Mouse (Mus musculus): ENCODE data around the gene Usp40. TPM values are rescaled to one million over a fixed set of nuclear protein-coding genes. Genes with fewer than 3 reads are reported as not detected.
A peak's percentile ranks its signal among the peaks of the same experiment; 100 is the strongest.
"Not testable (repeated sequence)": the region's sequence is repeated elsewhere in the genome, so short reads cannot be mapped to it uniquely, and the experiment has no call there.

The Usp40 gene
- 17.9 and 19.4 TPM in 2 replicates for polyA plus RNA-seq (2012; rRNA removed)

DNA sequence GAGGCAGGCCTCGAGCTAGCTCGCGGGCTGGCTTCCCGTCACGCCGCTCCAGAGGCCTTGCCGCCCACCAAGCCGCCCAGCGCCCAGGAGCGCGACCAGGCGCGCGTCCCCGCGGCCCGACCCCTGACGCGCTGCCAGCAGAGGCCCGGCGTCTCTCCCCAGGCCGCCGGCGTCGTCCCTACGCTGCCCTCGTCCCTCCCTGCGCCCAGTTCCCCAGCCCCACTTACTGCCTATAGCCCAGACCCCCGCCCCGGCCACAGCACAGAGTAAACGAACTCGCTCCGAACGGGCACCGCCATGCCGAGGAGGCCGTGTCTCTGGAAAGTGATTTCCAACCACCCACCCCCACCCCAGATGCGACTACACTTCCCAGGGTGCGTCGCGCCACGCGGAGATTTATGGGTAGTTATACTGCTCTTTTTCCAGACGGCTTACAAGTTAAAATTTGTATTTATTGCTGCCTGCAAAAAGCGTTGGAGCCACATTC, at the start of gene Usp40:
Gene Usp40, minus strand, starts transcription at position 341 of the 487 bp plus-strand sequence.
- peak; percentile 33 to 81 for DNase-seq (ENCODE audit: extremely low spot score in 1 of 2, low spot score in 1 of 2)

DNA sequence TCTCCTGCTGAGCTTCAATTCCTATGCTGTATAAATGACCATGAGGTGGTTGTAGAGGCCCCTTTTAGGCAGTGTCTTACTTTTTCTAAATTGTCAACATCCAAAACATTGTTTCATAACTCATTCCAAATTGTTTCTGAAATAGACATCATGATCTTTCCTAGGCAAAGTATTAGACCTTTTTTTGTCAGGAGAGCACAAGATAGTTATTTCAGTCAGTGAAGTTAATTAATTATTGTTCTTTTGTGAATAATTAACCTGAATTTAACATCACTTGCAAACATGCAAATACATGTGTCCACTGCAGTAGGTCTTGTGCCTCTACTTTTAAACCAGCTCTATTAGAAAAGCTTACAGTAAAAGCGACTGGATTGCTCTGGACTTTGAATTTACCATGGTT, 46.7 kb upstream of the Usp40 start, which contains the start of gene Ugt1a10:
Gene Ugt1a10, plus strand, starts transcription at position 301 of the 400 bp plus-strand sequence.
- DNase-seq (ENCODE audit: extremely low spot score in 1 of 2, low spot score in 1 of 2), result no peak

DNA sequence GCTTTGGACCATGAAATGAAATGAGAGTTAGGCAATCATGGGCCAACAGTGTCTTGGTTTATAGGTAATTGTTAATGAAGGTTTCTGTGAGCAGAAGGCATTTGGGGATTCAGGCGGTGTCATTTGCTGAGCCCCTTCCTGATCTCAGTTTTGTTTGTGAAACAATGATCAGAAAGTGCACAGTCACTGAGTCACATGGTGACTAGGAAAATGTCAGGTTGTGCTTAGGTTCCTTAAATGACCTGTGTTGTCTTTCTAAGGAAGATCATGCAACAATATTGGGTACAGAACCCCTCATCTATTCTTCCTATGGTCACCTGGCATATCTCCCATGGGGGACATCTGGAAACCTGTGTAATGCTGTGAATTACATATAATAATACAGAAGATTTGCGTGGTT, 39.1 kb upstream of the Usp40 start:
- DNase-seq (ENCODE audit: extremely low spot score in 1 of 2, low spot score in 1 of 2), result not testable (repeated sequence)

DNA sequence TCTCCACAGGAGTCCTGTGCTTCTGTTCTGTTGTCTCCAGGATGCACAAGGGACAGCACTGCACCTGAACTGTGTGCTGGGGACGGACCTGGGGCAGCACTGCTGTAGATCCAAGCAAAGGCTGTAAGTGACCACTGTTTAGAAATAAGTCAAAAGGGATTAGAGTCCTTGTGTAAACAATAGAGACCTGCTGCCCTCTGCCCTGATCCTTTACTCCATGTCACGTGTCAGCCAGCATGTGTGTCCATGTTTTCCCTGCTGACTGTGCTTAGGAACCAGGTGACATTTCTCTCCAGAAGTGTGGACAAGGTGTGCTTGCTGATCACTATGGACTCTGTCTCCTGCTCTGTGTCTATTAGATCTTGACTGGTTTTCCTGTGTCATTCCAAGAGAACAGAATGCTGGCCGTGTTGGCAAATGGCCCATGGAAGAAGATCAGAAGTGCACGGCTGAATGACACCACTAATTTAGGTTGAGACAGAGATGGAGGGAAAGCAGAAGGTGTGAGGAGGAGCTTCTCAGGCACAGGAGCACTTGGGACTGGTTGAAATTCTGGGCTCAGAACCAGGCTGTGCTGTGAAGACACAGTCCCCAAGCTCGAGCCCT, 36.6 kb upstream of the Usp40 start:
- DNase-seq (ENCODE audit: extremely low spot score in 1 of 2, low spot score in 1 of 2), result not testable (repeated sequence)

DNA sequence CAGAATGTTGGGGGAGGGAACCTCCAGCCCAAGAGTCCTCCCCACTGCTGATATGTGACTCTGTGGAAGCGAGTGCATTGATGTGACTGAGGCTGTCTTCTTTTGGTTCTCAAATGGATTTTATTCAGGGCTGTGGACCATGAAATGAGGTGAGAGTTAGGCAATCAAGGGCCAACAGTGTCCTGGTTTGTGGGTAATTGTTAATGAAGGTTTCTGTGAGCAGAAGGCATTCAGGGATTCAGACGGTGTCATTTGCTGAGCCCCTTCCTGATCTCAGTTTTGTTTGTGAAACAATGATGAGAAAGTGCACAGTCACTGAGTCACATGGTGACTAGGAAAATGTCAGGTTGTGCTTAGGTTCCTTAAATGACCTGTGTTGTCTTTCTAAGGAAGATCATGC, 34.7 kb upstream of the Usp40 start:
- not testable (repeated sequence) for DNase-seq (ENCODE audit: extremely low spot score in 1 of 2, low spot score in 1 of 2)

DNA sequence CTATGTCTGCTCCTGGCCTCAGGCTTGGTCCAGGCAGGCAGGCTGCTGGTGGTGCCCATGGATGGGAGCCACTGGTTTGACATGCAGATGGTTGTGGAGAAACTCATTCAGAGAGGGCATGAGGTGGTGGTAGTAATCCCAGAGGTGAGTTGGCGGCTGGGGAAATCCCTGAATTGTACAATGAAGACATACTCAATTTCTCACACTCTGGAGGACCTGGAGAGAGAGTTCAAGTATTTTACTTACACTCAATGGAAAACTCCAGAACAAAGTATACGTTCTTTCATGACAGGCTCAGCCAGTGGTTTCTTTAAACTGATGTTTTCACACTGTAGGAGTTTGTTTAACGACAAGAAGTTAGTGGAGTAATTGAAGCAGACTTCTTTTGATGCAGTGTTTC, 16.9 kb upstream of the Usp40 start:
- not testable (repeated sequence) for DNase-seq (ENCODE audit: extremely low spot score in 1 of 2, low spot score in 1 of 2)

DNA sequence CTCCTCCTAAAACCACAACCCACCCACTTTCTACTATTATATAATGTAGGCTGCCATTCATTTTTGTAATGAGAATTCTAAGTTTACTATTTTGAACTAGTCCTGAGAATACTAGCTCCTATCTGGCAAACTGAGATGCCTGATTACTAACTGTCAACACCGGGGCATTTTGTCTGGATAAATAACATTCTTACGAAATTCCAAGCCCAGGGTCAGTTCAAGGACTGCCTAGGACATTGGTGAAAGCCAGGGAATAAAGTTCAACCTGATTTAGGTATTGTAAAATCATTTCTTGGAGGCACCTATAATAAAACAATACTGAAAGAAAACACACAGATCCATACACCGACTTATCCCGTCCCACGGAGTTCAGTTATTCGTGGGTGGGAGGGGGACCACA, 7.0 kb upstream of the Usp40 start:
- no peak for DNase-seq (ENCODE audit: extremely low spot score in 1 of 2, low spot score in 1 of 2)

DNA sequence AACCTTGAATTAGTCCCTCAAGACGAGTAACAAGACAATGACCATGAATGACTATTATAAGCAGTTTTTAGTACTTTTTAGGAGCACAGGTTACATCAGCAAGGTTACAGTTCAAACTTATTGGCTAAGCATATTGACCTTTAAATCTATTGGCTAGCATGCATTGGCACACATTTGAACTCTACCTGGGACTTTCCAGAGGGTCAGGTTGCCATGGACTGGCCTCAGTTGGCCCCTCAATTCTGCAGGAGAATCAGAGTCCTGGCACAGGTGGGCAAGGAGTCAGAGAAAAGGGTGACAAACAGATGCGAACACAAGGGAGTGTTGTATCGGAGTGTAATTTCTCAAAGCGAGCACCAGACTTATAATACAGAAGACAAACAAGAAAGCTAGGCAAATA, 6.3 kb upstream of the Usp40 start:
- DNase-seq (ENCODE audit: extremely low spot score in 1 of 2, low spot score in 1 of 2), result no peak

DNA sequence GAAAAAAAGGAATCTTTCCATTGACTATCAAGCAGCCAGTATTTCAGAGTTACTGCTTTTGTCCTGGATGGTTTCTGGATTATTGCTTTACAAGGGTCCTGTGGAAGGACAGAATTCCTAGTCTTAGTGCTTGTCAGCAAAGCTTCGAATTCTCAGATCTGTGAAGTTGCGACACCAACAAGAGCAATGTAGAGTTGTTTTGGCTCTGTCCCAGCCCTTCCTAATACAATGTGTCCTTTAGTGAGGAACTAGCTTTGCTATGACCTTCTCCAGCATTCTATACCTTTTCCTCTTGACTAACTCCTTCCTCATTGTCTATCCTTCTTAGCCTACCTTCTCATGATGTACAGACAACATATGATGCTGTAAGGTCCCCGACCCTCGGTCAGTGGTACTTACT, 5.8 kb upstream of the Usp40 start:
- DNase-seq (ENCODE audit: extremely low spot score in 1 of 2, low spot score in 1 of 2), result no peak

DNA sequence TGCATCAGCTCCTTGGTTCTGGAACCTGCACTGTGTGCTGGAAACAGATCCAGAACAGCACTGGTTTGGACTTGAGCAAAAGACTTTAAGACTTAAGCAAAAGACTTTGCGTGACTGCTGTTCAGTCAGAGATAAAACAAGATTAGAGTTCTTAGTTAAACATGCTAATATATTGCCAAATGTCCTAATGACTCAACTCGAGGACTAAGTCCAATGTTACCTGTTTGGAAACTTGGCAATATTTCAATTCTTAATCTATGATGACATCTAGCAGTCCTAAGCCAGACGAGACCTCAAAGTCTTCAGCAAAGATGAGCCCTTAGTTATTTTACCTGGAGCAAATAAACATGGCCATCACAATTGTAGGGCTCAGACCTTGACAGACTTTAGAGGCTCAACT, 5.4 kb upstream of the Usp40 start:
- DNase-seq (ENCODE audit: extremely low spot score in 1 of 2, low spot score in 1 of 2), result no peak

DNA sequence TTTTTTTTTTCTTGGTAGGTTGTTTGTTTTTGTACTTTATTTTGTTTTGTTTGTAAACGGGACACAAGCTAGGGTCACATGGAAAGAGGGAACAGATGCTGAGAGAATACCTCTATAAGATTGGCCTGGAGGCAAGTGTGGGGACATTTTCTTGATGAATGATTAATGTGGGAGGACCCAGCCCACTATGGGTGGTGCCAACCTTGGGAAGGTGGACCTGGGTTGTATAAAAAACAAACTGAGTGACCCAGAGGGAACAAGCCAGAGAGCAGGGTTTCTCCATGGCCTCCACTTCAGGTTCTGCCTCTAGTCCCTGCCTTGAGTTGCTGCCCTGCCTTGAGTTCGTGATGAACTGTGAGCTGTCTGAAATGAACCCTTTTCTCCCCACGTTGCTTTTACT, 1.2 kb upstream of the Usp40 start:
- no peak for DNase-seq (ENCODE audit: extremely low spot score in 1 of 2, low spot score in 1 of 2)

DNA sequence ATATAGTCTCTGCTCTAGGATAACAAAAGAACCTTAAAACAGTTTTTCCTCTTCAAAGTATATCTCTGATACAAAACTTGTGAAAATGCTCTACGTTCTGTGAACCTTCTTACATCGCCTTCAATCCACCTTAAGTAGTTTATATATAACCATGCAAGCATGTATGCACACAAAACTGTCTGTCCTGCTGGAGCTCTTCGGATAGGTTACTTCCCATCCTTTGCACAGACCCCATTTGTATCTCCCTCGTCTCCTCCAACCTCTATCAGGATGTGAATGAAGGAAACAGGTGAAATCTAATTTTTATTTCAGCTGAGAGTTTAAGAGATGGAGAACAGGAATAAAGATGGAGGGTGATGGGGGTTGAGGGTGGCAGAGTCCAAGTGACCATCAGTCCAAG, 384 bp upstream of the Usp40 start:
- DNase-seq (ENCODE audit: extremely low spot score in 1 of 2, low spot score in 1 of 2), result no peak

DNA sequence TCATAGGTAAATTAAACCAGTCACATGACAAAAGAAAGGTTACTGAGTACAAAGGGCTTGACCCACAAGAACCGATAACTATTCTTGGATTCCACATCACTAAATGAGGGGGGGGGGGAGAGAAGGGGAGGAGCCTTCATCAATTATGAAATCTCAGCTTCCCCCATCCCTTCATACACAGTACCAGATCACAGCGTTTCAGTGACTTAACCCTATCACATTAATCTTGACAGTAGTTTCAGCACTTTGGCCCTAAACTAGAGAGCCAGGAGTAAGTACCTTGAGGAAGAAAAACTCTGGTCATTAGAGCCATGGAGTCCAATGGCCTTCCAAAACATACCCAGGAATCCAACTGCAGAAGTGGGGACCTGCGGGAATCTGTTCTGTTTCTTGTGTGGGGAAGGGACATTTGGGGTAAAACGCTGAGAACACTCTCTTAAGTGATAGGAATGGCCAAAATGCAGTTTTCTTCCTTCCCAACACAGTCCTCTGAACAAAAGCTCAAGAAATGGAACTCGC, 600 bp downstream of the Usp40 start:
- DNase-seq (ENCODE audit: extremely low spot score in 1 of 2, low spot score in 1 of 2), result no peak

DNA sequence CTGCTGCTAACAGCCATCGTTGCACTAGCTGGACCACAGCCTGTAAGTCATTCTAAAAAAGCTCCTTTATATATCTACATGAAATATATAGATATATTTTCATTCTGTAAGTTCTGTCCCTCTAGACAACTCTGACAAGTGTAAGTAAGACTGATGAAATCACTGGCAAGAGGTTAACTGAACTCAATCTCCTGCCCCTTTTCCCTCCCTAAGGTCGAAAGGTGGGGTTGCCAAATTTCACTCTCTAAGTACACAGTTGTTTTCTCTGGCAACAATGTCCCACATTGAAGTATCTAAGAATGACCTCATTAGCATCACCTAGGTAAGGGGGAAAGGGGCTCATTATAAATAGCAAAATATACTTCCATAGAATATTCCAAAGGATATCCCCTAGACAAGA, 15.6 kb downstream of the Usp40 start:
- DNase-seq (ENCODE audit: extremely low spot score in 1 of 2, low spot score in 1 of 2), result no peak

DNA sequence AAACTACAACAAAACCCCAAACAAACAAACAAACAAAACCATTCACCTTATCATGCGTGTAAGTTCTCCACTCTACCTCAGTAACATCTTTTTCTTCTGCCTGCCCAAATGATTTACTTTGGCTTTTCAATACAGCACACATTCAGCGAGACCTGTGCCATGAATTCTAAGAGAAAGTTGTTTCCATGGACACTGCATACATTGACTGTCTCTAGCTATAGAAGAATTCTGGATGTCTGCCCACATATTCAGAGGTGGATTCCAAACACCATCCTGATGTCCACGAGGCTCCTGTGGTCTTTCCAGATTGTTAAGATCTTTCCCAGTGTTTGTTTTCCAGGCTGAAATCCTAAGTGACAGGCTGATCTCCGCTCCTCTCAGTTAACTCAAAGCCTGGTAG, 26.1 kb downstream of the Usp40 start:
- DNase-seq (ENCODE audit: extremely low spot score in 1 of 2, low spot score in 1 of 2), result peak in 1 of 2 experiments; percentile 48

DNA sequence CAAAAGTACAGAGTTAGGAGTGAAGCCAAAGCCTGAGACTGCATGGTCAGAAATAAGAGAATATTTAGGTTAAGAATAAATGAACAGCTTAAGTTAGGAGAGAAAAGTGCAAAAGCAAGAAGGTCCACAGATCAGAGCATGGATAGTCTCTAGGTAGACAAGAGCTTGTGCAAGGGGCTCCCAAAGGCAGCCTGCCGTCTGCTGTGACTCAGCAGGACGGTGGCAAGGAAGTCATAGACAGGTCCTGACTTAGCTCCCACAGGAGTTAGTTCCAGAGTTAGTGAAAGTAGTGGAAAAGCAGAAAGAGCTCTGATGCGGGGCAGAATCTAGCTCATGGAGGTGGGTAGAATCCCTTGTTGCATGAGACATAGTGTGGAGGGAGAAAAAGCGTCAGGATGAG, 38.0 kb downstream of the Usp40 start:
- no peak for DNase-seq (ENCODE audit: extremely low spot score in 1 of 2, low spot score in 1 of 2)

DNA sequence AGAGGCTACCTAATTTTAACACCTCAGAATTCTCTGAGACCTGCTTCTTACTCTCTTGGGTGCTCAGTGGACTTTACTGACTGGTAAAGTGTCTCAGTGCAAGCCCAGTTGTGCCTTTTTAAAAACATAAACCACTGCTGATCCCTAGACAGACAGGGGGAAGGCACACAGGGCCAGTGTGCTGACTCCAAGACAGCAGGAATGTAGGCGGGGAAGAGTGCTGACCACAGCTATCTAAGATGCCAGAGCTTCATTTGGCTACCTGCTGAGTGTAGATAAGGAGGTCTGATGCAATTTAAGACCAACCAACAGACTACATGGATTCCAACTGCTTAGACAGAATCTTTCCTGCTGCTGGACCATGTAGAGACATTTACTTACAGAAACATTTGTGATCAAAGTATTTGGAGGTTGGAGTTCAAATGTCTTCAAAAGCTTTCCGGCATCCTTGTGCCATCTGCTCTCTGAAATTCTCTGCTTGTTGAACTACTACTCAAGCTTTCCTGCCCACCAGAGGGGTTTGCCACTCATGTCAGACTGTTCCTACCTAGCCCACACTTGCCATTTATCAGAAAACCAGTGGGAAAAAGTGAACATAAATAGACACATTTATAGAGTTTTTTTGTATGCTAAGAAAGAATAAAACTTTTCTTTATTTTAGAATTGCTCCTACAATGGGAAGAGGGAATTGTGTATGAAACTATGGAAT, 46.7 kb downstream of the Usp40 start:
- no peak for DNase-seq (ENCODE audit: extremely low spot score in 1 of 2, low spot score in 1 of 2)

DNA sequence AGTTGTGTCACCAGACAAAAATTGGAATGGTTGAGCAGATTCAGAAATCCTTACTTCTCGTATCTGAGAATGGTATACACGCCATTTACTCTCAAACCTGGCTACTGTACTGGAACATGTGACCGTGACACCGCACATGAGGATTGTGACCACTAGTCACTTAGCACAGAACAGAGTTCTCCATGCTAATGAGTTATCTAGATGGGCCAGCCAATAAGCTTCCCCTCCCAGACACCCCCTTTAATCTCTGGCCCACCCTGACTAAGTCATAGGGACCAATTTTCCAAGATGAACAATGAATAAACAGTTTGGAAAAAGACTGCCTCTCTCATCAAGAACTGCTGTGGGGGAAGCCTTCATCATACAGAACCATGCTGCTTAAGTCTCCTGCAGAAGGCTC, 47.6 kb downstream of the Usp40 start:
- no peak for DNase-seq (ENCODE audit: extremely low spot score in 1 of 2, low spot score in 1 of 2)

DNA sequence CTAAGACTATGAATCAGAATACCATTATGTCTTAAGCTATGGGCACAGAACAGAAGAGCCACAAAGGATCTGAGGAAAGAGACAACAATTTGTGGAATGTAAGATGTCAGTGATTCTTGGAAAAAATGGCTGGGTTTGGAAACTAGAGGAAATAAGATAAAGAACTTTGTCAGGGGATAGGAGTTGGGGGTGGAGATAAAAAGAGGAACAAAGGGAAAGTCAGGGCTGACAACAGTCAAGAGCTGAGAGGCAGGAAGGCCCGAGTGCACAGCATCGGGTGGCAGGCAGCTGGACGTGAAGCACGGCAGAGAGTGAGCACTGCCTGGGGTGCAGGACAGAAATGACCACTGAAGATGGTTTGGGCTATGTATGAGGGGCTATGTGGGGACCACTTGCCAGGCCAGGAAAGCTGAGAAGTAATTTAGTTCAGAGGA, 48.3 kb downstream of the Usp40 start:
- DNase-seq (ENCODE audit: extremely low spot score in 1 of 2, low spot score in 1 of 2), result no peak

DNA sequence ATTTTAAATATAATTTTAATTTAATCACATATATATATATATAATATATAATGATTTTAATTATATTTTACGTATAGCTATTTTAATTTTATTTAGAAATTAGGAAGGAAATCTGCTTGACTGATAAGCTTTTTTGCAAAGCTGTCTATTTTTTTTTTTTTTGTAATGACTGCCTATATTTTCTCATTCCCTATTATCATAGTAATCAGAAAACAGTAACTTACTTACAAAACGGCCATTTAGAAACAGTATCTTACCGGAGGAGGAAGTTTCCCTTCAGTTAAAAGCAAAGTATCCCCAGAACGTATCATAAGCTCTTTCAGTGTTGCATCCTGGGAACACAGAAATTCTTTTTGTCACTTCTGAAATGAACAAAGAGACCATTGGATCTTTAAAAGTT, 48.8 kb downstream of the Usp40 start:
- no peak for DNase-seq (ENCODE audit: extremely low spot score in 1 of 2, low spot score in 1 of 2)

DNA sequence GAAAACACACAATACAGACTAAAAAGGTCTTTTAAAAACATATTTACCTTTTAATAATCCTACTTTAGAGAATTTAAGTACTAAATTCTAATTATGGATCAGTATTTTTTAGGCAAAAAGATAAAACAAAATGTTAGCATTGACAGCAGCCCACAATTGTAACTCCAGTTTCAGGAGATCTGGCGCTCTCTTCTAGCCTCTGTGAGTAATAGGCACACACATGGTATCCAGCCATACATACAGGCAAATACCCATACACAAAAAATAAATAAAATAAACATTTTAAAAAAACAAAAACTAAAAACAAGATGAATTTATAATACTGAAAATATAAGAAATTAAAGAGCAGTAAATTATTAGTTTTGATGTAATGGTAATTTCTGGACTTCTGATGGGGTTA, 49.4 kb downstream of the Usp40 start:
- DNase-seq (ENCODE audit: extremely low spot score in 1 of 2, low spot score in 1 of 2), result no peak

DNA sequence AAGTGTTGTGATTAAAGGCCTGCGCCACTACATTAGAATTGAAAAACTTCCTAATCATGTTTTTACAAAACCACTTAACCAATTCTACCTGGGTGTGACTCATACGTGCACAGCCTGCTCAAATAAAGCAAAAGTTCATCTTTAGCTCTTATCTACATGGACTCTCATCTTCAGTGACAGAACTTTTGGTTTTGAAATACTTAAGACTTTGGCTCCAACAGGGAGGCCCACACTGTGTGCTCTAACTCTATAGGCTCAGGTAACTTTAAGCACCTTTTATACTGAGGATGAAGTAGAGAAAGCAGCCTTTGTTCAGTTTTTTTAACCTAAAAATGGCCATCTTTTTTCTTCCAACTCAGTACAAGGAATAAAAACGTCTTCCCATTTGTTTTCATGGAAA, 55.3 kb downstream of the Usp40 start:
- no peak for DNase-seq (ENCODE audit: extremely low spot score in 1 of 2, low spot score in 1 of 2)
